Mouse (Mus musculus): ENCODE measurements at regions not wholly inside any gene's neighbourhood (a gene's known extent, or its start where the extent isn't known, plus 50 kb on each side); places are given as distances from the start of the nearest gene placed in this dataset.

DNA sequence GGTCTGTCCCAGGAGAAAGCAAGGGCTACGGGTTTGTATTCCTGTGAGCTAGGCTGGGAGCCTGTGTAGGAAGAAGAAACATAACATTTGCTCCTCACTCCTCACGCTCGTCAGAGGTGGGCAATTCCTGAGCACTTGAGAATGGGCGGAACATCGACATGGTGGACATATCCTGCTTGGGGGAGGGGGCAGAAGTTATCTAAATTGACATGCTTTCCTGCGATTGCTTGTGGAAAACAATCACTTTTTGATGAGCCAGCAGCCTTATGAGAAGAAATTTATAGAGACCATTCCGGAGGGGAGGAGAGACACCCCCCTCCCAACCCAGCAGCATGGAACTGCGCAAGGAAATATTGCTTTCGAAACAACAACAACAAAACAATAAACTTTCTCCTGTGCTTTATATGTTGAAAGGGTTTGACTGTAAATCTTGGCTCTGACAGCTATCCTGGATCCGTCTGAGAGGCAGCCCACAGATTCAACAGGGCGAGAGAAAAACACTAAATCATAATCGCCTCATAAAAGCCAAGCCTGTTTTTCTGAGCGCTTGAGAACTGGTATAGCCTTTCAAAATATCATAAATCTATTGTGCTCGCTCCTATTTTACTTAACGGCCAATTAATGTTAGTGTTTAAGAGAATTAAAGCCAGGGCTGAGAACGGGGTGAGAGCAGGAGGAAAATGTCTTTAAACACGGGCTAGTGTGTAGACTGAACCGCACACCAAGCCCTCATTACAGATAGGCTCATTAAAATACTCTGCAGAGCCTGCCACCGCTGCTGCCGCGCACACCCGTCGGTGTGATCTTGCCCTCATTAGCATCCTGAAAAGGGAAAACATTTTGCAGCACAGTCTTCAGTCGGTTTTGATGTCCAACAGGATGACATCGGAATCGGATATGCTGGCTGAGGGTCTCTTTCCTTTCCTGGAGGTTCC lies 242.0 kb downstream of the Cd83 start:
- TF ChIP-seq CTCF (IDR thresholded peaks at IDR 0.05; ENCODE audit: borderline replicate concordance, extremely low read depth, insufficient read depth, insufficient read length) (no peak), POLR2A (IDR thresholded peaks at IDR 0.05; ENCODE audit: borderline replicate concordance, extremely low read depth, insufficient read depth, insufficient read length, poor library complexity, severe bottlenecking) (no peak)

Measured in brain, embryonic 14.5 days (tissue).